Mouse (Mus musculus) right cerebral cortex, postnatal 10 days (tissue): Measurements from ENCODE around the gene Vwa1.
"Not testable (repeated sequence)": the region's sequence is repeated elsewhere in the genome, so short reads cannot be mapped to it uniquely, and the experiment has no call there.

Experiments
- DNase-seq, 2 experiments: peaks; one replicate each; pipeline ENCODE4 v3.0.0; 2021; ENCODE audit warnings: low spot score in 2 of 2

The Vwa1 gene

GRCm38 (mm10) chr4:155745136-155745535 is 29.4 kb downstream of the Vwa1 start:
- DNase-seq = no peak

GRCm38 (mm10) chr4:155744474-155744873 is 30.0 kb downstream of the Vwa1 start:
- no peak for DNase-seq

- DNase-seq = no peak
Measured at GRCm38 (mm10) chr4:155742684-155743083, 31.8 kb downstream of the Vwa1 start.

GRCm38 (mm10) chr4:155740681-155741080 is 33.8 kb downstream of the Vwa1 start:
- DNase-seq = not testable (repeated sequence)

GRCm38 (mm10) chr4:155739741-155740636 is 34.5 kb downstream of the Vwa1 start:
- DNase-seq = peak in 1 of 2 experiments; percentile 64

GRCm38 (mm10) chr4:155739152-155739551 is 35.3 kb downstream of the Vwa1 start:
- DNase-seq = no peak

GRCm38 (mm10) chr4:155738262-155738661 is 36.2 kb downstream of the Vwa1 start:
- peak in 1 of 2 experiments; percentile 59 for DNase-seq

GRCm38 (mm10) chr4:155736421-155736820 is 38.1 kb downstream of the Vwa1 start:
- no peak for DNase-seq

GRCm38 (mm10) chr4:155735788-155736187 is 38.7 kb downstream of the Vwa1 start:
- DNase-seq = no peak

- DNase-seq = peak; percentile 65 to 72
Measured at GRCm38 (mm10) chr4:155734951-155735702, 39.4 kb downstream of the Vwa1 start.

GRCm38 (mm10) chr4:155734350-155734941 is 40.1 kb downstream of the Vwa1 start, which contains the start of gene Tmem240:
Tmem240 (plus strand) TSS chr4:155734800.
- DNase-seq = peak; percentile 96

- DNase-seq = no peak
Measured at GRCm38 (mm10) chr4:155733267-155733666, 41.2 kb downstream of the Vwa1 start.

- no peak for DNase-seq
Measured at GRCm38 (mm10) chr4:155727993-155728392, 46.5 kb downstream of the Vwa1 start.

GRCm38 (mm10) chr4:155721668-155722083 is 52.8 kb downstream of the Vwa1 start:
- no peak for DNase-seq
